Mouse (Mus musculus): ENCODE measurements at regions not wholly inside any gene's neighbourhood (a gene's known extent, or its start where the extent isn't known, plus 50 kb on each side); places are given as distances from the start of the nearest gene placed in this dataset.

DNA sequence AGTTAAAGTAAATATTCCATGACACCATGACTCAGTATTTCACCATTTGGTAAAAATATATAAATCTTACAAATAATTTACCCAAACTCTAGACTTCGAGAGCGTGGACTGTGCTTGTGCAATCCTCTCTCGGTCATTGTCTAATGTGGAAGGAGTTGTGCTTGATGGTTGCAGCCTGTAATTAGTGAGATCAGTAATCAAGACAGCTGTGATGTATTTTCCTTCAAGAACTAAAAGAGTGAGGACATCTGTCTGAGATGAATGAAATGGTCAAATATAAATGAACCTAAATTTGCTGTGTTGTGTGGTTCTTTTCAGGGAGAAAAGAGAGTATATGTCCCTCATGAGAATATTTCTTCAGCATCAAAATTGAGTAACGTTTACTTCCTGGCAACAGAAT lies 338.3 kb upstream of the Tmem161b start:
- no peak for TF ChIP-seq UBTF (IDR thresholded peaks at IDR 0.05; ENCODE audit: borderline replicate concordance, insufficient read depth, low read depth, low read length)
- TF ChIP-seq ETS1 (IDR thresholded peaks at IDR 0.05; ENCODE audit: low read depth, low read length), result no peak
- TF ChIP-seq KAT2A (conservative IDR thresholded peaks at IDR 0.05; ENCODE audit: low read depth, low read length), result no peak
- TF ChIP-seq MEF2A (IDR thresholded peaks at IDR 0.05; ENCODE audit: extremely low read depth, insufficient replicate concordance, low read depth, low read length, poor library complexity, severe bottlenecking), result no peak
- TF ChIP-seq ZMIZ1 (IDR thresholded peaks at IDR 0.05; ENCODE audit: low read depth, low read length), result no peak
- TF ChIP-seq MYC (IDR thresholded peaks at IDR 0.05; ENCODE audit: low read depth, low read length), result no peak
- TF ChIP-seq MAX (IDR thresholded peaks at IDR 0.05; ENCODE audit: low read length), result no peak
- no peak for TF ChIP-seq HCFC1 (IDR thresholded peaks at IDR 0.05; ENCODE audit: low read depth, low read length)
- TF ChIP-seq TAL1 (IDR thresholded peaks at IDR 0.05; ENCODE audit: low read length), result no peak
- TF ChIP-seq GABPA (IDR thresholded peaks at IDR 0.05; ENCODE audit: low read depth, low read length), result no peak
- TF ChIP-seq TBP (IDR thresholded peaks at IDR 0.05; ENCODE audit: low read depth, low read length), result no peak
- no peak for TF ChIP-seq ELF1 (IDR thresholded peaks at IDR 0.05; ENCODE audit: low read depth, low read length)
- no peak for TF ChIP-seq SMC3 (IDR thresholded peaks at IDR 0.05; ENCODE audit: low read depth, low read length)
- TF ChIP-seq ZC3H11A (IDR thresholded peaks at IDR 0.05; ENCODE audit: low read depth, low read length), result no peak
- TF ChIP-seq MXI1 (IDR thresholded peaks at IDR 0.05; ENCODE audit: low read depth, low read length), result no peak
- H3K4me1 ChIP-seq (ENCODE audit: control insufficient read depth in 1 of 2, insufficient read depth in 2 of 2, low read length in 2 of 2), result no peaks in the 10 kb centered on the region

GRCm38 (mm10) chr13:83884226-83884625 lies 337.9 kb upstream of the Tmem161b start:
- Histone ChIP-seq H3K4me3 (ENCODE audit: control insufficient read depth in 1 of 2, insufficient read depth in 1 of 2, low read depth in 2 of 2, low read length in 2 of 2) (no peak overlapping the region), H3K27ac (ENCODE audit: control insufficient read depth, low read depth, low read length) (no peak overlapping the region), H3K9me3 (replicated peaks; ENCODE audit: insufficient read depth, low read length) (no peaks in the 10 kb centered on the region), H3K36me3 (ENCODE audit: control insufficient read depth in 1 of 2, insufficient read depth in 2 of 2, low read length in 2 of 2) (no peaks in the 10 kb centered on the region), H3K9ac (ENCODE audit: control insufficient read depth, low read depth, low read length, poor library complexity, severe bottlenecking) (no peak overlapping the region), H3K27me3 (ENCODE audit: control insufficient read depth in 1 of 2, insufficient read depth in 2 of 2, low read length in 2 of 2) (no peaks in the 10 kb centered on the region), H3K4me1 (ENCODE audit: control insufficient read depth in 1 of 2, insufficient read depth in 2 of 2, low read length in 2 of 2) (no peaks in the 10 kb centered on the region), H3K79me2 (ENCODE audit: control insufficient read depth, insufficient read depth, low read length, poor library complexity) (no peaks in the 10 kb centered on the region)
- TF ChIP-seq SIN3A (IDR thresholded peaks at IDR 0.05; ENCODE audit: low read length) (no peak), ETS1 (IDR thresholded peaks at IDR 0.05; ENCODE audit: low read depth, low read length) (no peak), NRF1 (IDR thresholded peaks at IDR 0.05; ENCODE audit: insufficient read depth, low read depth, low read length, poor library complexity, severe bottlenecking) (no peak), CHD1 (IDR thresholded peaks at IDR 0.05; ENCODE audit: low read depth, low read length) (no peak), RAD21 (IDR thresholded peaks at IDR 0.05; ENCODE audit: low read depth, low read length) (no peak), JUND (IDR thresholded peaks at IDR 0.05; ENCODE audit: low read depth, low read length) (no peak), MAX (IDR thresholded peaks at IDR 0.05; ENCODE audit: low read length) (no peak), SMC3 (IDR thresholded peaks at IDR 0.05; ENCODE audit: low read depth, low read length) (no peak), ZMIZ1 (IDR thresholded peaks at IDR 0.05; ENCODE audit: low read depth, low read length) (no peak), USF1 (IDR thresholded peaks at IDR 0.05; ENCODE audit: low read depth, low read length) (no peak), EP300 (IDR thresholded peaks at IDR 0.05; ENCODE audit: low read depth in 1 of 2, low read length in 2 of 2) (no peak), RCOR1 (IDR thresholded peaks at IDR 0.05; ENCODE audit: low read depth, low read length) (no peak), MXI1 (IDR thresholded peaks at IDR 0.05; ENCODE audit: low read depth, low read length) (no peak), USF2 (IDR thresholded peaks at IDR 0.05; ENCODE audit: borderline replicate concordance in 1 of 2, insufficient read depth in 1 of 2, low read depth in 1 of 2, low read length in 2 of 2) (no peak)
- no peak for DNase-seq (ENCODE audit: low read depth, low spot score)

More for the DNA sequence above, 338.3 kb upstream of the Tmem161b start:
- Histone ChIP-seq H3K27me3 (ENCODE audit: control insufficient read depth in 1 of 2, insufficient read depth in 2 of 2, low read length in 2 of 2) (no peaks in the 10 kb centered on the region), H3K9me3 (replicated peaks; ENCODE audit: insufficient read depth, low read length) (no peaks in the 10 kb centered on the region), H3K27ac (ENCODE audit: control insufficient read depth, low read depth, low read length) (no peak overlapping the region), H3K79me2 (ENCODE audit: control insufficient read depth, insufficient read depth, low read length, poor library complexity) (no peaks in the 10 kb centered on the region), H3K4me3 (ENCODE audit: control insufficient read depth in 1 of 2, insufficient read depth in 1 of 2, low read depth in 2 of 2, low read length in 2 of 2) (no peak overlapping the region), H3K36me3 (ENCODE audit: control insufficient read depth in 1 of 2, insufficient read depth in 2 of 2, low read length in 2 of 2) (no peaks in the 10 kb centered on the region), H3K9ac (ENCODE audit: control insufficient read depth, low read depth, low read length, poor library complexity, severe bottlenecking) (no peak overlapping the region)
- no peak for DNase-seq (ENCODE audit: low read depth, low spot score)
